Mouse (Mus musculus) layer of hippocampus, adult 9-11 months (tissue): Measurements from ENCODE around the gene Tmem270.
A peak's percentile ranks its signal among the peaks of the same experiment; 100 is the strongest.
"Not testable (repeated sequence)": the region's sequence is repeated elsewhere in the genome, so short reads cannot be mapped to it uniquely, and the experiment has no call there.

Experiments
- DNase-seq: peaks from one replicate; pipeline ENCODE4 v3.0.0; 2022

Gene Tmem270

GRCm38 (mm10) chr5:134906633-134907032 is at the start of gene Tmem270:
Gene Tmem270 (minus strand): TSS chr5:134906733.
- no peak for DNase-seq

DNA sequence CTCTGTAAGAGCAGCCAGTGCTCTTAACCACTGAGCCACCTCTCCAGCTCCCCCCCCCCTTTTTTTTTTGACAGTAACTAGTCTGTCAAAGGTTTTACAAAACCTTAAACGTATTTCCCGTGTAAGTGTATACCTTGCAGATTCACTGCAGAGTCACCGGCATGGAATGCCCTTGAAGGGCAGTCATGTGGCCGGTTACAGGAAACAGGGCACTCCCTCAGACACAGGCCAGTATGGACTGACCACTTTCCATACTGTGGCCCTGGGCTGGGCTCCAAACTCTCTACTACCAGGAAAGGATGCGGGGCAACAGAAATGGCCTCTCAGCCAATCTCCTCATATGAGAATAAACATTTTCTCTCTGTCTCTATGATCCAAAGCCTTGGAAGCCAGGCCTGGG is 49.0 kb upstream of the Tmem270 start:
- no peak for DNase-seq

- no peak for DNase-seq
Observed at GRCm38 (mm10) chr5:134951053-134951884, 44.7 kb upstream of the Tmem270 start.

DNA sequence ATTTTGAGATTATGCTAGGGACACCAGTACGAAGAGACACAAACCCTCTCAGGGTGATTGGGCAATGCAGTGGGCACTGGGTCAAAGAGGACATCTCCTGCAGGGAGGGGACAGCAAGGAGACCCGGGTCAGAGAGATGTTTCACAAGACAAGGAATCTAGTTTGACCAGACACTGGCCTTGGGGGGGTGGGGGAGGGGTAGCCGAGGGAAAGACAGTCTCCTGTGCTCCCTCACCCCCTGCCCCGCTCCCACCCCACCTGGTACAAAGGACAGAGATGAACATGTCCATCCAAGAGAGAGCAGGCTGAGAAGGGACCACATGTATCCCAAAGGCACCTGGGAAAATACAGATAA is 41.5 kb upstream of the Tmem270 start:
- no peak for DNase-seq

DNA sequence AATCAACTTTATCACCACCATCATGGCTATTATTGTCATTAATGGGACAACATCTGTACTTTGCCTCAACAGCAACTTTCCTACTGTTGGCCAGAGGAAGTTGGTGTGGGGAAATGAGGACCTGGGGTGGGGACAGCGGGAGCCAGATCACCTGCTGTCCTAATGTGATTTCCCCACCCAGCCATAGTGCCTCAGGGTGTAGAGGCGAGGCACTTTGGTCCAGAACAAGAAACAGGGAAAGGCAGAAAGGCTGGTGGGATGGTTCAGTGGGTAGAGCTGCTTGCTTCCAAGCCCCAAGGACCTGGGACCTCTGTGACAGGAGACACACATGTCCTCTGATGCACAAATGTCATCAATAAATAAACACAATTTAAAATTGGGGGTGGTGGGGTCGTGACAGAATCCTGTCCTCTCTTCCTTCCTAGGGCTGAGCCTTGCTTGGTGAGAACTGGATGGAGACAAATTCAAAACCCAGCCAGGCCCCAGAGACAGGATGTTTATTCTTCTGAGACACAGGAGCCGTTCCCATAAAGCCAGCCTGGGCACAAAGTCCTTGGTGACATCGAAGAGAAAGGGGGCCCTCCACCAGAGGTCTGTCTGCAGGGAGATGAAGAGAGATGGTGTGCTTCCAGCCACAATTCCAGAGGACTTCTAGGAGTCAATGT is 41.0 kb upstream of the Tmem270 start:
- no peak for DNase-seq

DNA sequence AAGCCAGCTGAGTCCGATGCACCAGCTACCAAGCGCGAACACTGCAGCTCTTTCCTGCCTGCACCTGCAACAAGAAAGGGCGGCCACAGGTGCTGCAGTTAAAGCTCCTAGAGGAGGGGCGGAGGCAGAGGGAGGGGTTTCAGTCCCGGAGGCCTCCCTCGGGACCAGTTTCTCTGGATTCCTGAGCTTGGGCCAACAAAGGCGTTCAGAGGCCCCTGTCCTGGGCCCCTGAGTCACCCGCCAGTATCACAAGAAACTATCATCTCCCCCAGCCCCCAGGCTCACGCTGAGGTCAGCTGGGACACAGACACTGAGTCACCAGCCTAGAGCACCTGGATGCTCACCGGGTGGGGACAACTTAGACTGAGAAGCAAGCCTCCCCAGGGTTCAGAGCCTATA is 40.3 kb upstream of the Tmem270 start, which contains the start of gene Cldn4:
Cldn4 (minus strand) TSS at position 78 of the 399 bp plus-strand sequence.
- no peak for DNase-seq

- DNase-seq, result no peak
Observed at GRCm38 (mm10) chr5:134946063-134946856, 39.7 kb upstream of the Tmem270 start.

DNA sequence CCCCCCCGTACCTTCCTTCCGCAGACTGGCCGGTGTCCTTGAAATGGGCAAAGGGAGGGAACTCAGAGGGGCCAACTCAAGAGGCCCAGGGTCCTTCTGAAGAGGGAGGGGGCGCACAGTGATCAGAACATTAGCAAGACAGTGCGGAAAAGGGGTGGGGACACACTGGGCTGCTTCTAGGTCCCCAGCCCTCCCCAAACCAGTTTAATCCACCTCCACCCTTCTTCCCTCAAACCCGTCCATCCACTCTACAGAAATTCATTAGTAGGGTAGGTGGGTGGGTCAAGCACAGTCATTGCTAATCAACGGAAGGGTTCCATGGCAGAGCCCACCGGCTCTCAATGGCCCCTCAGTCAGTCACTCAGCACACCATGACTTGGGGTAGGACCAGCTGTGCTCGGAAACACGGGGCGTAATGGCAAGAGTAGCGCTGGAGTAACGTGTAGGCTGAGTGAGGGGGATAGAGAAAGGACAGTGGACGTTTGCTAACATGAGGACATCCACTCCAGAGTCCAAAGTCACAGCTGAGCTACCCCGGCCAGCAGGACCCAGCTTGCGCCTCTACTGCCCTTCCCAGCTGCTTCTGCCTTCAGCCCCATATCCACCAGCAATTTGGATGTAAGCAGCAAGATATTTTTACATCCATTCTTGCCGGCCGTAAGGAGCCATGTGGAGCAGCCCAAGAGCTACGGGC is 38.9 kb upstream of the Tmem270 start:
- DNase-seq, result no peak

DNA sequence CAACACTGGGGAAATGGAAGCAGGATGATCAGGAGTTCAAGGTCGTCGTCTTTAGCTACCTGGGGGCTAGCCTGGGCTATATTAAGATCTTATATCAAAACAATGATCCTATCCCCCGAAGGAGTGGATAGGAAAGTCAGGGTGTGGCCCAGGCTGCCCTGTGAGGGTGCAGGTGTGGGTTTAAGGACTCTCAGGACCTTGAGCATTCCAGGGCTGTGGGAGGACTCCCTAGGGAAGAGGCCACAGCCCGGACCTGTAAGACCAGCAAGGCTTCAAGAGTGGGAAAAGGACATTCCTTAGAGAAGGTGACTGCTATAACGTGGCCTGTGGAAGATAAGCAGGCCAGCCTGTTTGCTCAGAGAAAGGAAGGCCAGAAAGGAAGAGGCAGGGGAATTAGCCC is 37.6 kb upstream of the Tmem270 start:
- no peak for DNase-seq

DNA sequence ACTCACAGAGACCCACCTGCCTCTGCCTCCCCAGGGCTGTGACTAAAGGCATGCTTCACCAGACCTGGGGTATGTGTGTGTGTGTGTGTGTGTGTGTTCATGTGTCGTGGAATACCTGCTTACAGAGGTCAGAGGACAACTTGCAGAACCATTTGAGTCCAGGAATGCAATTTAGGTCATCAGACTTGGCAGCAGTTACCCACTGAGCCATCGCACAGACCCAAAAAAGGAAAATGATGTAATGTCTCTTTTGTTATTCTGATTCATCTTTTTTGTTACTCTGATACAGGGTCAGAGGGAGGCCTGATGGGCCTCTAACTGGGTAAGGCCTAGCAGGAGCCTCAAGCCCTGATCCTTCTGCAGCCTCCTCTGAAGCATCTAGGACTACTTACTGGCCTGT is 36.2 kb upstream of the Tmem270 start:
- DNase-seq, result no peak

DNA sequence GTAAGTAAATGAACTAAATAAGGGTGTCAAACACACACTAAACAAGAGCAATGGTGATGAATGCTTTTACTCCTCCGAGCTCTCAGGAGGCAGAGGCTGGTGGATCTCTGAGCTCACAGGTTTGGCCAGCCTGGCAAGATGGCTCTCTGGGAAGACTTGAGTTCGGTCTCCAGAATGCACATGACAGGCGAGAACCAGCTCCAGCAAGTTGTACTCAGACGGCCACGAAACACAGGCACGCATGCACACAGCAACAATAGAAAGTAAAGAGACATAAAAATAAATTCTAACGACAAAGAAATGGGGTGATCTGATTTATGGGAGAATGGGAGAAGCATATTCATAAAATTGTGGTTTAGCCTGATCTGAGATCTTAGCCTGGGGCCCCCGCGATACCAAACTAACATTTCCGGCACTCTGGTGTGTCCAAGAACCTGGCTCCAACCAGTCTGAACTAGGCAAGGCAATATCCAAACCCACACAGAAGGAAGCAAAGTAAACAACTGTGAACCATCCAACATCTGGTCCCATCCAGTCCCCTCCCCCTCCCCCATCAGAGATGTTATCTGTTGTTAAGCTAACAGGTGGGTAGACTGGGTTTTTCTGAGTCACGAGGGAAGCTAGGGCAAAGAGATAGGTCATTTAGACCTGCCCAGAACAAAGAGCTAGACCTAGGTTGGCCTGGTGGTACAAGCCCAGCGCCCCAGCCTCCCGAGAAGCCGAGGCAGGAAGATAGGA is 35.1 kb upstream of the Tmem270 start:
- DNase-seq, result no peak

DNA sequence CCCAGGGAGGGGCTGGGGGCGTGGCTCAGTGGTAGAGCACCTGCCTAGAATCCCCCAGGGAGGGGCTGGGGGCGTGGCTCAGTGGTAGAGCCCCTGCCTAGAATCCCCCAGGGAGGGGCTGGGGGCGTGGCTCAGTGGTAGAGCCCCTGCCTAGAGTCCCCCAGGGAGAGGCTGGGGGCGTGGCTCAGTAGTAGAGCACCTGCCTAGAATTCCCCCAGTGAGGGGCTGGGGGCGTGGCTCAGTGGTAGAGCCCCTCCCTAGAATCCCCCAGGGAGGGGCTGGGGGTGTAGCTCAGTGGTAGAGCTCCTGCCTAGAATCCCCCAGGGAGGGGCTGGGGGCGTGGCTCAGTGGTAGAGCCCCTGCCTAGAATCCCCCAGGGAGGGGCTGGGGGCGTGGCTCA is 33.0 kb upstream of the Tmem270 start:
- DNase-seq, result not testable (repeated sequence)

GRCm38 (mm10) chr5:134939069-134939468 is 32.5 kb upstream of the Tmem270 start:
- no peak for DNase-seq

- DNase-seq, result no peak
Observed at GRCm38 (mm10) chr5:134936626-134937185, 30.2 kb upstream of the Tmem270 start.

- DNase-seq, result no peak
Observed at GRCm38 (mm10) chr5:134936051-134936450, 29.5 kb upstream of the Tmem270 start.

DNA sequence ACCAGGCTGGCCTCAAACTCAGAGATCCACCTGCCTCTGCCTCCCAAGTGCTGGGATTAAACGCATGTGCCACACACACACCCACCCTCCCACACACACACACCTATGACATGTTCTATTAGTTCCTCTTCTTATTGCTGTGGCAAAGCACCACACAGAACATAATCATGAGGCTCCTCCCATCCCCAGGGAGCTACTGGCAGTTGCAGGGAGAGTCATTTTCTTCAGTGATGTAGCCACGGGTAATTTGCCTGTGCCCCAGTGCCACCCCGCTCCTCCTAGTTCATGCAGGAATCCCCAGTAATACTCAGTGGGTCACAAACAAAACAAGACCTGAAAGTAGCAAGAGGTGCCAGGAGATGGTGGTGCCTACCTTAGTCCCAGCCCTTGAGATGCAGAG is 28.1 kb upstream of the Tmem270 start:
- DNase-seq, result no peak

GRCm38 (mm10) chr5:134933686-134934085 is 27.2 kb upstream of the Tmem270 start:
- not testable (repeated sequence) for DNase-seq

GRCm38 (mm10) chr5:134933281-134933680 is 26.7 kb upstream of the Tmem270 start:
- no peak for DNase-seq

DNA sequence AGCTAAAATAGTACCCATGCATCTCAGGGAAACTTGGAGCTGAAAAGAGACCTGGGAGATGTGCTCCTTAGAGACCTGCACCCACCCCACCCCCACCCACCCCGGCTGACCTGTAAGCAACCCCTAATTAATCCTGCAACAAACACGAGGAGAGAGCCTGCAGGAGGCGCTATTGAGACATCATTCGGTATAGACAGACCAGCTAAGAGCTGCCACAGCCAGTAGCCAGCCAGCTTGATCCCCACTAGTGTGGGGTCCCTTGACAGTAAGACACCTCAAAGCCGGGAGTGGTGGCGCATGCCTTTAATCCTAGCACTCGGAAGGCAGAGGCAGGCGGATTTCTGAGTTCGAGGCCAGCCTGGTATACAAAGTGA is 26.4 kb upstream of the Tmem270 start:
- peak; percentile 25 for DNase-seq

- DNase-seq, result peak; percentile 85
Observed at GRCm38 (mm10) chr5:134932179-134932902, 25.8 kb upstream of the Tmem270 start, which contains the start of gene Mettl27. Gene Mettl27 (plus strand): TSS chr5:134932368.

GRCm38 (mm10) chr5:134929988-134930387 is 23.5 kb upstream of the Tmem270 start:
- no peak for DNase-seq
